Mouse (Mus musculus): ENCODE measurements around the gene Tnxb.

GRCm38 (mm10) chr17:34692906-34693305 lies 22.6 kb downstream of the Tnxb start:
- no peak for TF ChIP-seq POLR2A (IDR thresholded peaks at IDR 0.05; ENCODE audit: insufficient read depth, low read depth, low read length)
- TF ChIP-seq CTCF (IDR thresholded peaks at IDR 0.05; ENCODE audit: insufficient read depth, low read depth, low read length): no peak

Data from olfactory bulb, adult 2 months (tissue).